Mouse (Mus musculus): Measurements from ENCODE around the gene Ptprm.
A peak's percentile ranks its signal among the peaks of the same experiment; 100 is the strongest.

The Ptprm gene

DNA sequence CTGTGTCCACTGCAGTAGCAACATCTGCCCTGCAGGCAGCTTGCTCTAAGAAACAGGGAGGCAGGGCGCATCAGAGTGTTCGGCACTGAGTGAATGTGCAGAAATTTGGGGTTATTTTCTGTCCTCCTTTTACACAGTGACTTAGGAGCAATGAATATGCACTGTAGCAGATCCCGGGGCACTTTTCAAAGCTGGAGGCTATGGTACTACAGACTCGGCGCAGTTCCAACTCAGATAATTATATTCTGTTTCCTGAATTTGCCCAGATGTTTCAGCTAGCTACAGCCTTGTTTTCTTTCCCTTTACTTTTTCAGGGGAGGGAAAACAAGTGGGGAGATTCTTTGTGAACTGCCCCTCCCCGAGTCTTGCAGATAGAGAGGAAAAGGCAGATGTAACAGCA lies 281.1 kb downstream of the Ptprm start:
- DNase-seq (ENCODE audit: low spot score), result no peak

DNA sequence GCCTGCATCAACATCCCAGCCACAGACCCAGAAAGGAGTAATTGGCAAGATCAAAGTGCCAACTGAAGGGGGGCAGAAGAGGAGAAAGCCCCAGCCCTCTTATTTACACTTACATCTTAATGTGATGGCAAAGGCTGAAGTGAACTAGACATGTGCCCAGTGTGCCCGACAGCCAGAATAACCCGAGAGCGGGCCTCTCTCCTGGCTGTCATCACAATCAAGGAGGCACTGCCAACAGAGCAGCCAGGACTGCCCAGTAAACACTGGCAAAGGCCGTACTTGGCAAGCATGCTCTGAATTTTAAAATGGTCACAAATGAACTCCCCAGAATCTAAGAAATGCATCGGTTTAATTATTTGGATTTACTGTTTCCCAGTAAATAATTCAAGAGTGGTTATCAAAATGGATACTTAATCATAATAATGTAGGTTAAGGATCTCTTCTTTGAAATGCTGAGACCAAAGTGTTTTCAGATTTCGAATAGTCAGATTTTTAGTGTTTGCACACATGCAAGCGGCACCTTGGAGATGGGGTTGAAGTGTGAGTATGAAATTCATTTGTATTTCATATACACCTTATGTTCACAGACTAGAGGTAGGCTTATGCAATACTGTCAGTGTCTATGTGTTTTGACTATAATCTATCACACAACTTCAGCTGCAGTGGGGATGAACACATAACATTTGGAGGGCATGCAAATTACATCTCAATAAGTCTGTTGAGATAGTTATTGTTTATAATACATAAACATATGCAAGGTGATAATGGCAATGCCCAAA lies 282.8 kb downstream of the Ptprm start:
- DNase-seq (ENCODE audit: low spot score), result no peak

DNA sequence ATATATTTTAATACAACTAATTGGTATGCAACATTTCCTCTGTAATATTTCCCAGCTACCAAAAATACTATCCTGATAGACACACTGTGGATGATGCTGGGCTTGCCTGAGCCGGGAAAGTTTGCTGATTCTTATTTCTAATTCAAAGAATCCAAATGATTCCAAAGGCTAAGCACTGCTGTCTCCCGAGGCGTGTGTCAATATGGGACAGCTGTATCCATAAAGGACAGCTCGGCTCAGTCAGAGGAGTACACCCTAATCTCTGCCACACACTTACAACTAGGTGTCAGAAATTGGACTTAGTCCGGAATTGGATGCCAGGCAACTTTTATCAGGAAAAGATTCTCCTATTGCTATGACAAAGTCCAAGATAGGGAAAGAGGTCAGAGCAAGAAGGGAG lies 290.6 kb downstream of the Ptprm start:
- DNase-seq (ENCODE audit: low spot score), result no peak

- DNase-seq (ENCODE audit: low spot score), result no peak
Observed at GRCm38 (mm10) chr17:67055681-67056080, 298.6 kb downstream of the Ptprm start.

- DNase-seq (ENCODE audit: low spot score), result no peak
Observed at GRCm38 (mm10) chr17:67054202-67054601, 300.1 kb downstream of the Ptprm start.

- DNase-seq (ENCODE audit: low spot score), result no peak
Observed at GRCm38 (mm10) chr17:67052624-67053314, 301.5 kb downstream of the Ptprm start.

DNA sequence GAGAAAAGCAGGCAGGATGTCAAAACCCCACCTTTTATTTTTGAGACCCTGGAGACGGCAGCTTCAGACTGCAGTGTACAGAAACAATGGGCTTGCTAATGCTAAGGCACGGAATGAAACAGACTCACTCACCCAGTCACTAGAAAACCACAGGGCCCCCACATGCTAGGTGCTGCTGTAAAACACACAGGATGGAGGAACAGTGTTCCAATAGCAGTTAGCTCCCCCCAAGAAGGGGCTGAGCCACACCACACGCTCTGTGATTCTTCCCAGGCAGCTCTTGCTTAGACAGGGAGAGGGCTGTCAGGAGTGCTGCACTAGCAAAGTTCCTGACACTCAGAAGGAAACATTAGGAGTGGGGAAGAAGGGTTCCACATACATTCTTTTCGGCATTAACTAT lies 306.6 kb downstream of the Ptprm start:
- DNase-seq (ENCODE audit: low spot score), result no peak

GRCm38 (mm10) chr17:67038558-67038957 lies 315.7 kb downstream of the Ptprm start:
- DNase-seq (ENCODE audit: low spot score), result no peak

DNA sequence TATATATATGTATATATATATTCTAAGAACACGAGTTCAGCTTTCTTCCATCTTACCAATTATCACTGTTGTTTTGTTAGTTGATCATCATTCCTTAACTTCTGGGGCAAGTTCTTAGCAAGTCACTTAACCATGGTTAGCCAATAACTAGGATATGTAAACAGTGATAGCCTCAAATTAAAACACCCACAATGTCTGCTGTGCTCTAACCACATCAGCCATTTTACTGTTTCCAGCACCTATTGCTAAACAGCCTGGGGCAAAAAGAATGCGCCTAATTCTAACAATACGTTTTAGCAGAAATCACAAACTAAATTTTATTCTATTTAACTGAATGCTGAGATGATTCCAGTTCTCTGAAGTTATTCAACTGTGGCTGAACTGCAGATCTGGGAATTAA lies 320.7 kb downstream of the Ptprm start:
- DNase-seq (ENCODE audit: low spot score), result no peak

DNA sequence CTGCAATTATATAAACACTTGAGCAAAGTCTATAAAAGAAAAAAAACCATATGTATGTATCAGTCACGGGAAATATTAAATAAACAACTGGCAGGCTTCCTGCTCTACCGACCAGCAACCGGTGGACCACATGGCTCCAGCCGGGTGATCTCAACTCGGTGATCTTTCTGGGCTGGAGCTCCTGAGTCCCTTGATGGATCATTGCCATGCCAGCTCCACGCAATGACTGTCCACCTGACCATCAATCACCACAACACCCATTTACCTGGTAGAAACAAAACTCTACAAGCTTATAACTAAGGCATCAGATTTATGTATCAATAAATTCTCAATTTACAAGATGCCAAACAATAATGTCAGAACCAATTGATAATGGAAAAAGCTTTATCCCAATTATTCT lies 322.2 kb downstream of the Ptprm start:
- no peak for DNase-seq (ENCODE audit: low spot score)

DNA sequence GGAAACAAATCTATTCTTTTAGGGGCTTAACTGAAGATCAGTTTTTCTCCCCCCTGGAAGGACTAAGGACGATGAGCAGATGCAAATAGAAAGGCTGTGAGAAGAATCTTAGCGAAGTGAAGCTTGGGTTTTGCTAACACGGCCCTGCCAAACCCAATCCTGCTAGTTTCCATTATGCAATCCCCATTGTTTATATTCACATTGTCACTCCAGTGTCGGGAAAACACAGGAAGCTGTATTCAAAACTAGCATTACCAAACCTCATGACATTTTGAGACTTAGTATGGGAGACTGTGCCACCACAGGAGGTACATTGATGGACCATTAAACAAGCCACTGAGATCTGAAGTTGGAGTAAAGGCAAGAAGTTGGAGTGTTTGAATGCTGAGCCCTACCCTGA lies 322.9 kb downstream of the Ptprm start:
- no peak for DNase-seq (ENCODE audit: low spot score)

- DNase-seq (ENCODE audit: low spot score), result no peak
Observed at GRCm38 (mm10) chr17:67027274-67027673, 327.0 kb downstream of the Ptprm start.

DNA sequence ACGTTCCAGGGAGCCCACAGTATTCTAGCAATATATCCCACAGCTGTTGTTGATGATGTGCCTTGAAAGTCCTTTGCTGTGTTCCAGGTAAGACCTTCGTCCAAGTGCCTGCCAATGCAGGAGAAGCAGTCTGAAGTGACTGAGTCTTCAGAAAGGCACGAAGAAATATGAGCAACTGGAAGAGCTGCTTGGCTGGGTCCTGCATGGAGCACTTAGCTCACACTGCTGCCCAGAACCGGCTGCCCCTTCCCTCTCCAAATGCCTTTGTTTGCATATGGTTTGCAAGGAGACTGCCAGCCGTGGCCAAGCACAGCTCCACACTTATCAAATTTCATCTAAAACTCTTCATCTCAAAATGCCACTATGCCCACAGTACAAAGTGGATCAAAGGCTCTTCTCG lies 337.8 kb downstream of the Ptprm start:
- DNase-seq (ENCODE audit: low spot score), result no peak

DNA sequence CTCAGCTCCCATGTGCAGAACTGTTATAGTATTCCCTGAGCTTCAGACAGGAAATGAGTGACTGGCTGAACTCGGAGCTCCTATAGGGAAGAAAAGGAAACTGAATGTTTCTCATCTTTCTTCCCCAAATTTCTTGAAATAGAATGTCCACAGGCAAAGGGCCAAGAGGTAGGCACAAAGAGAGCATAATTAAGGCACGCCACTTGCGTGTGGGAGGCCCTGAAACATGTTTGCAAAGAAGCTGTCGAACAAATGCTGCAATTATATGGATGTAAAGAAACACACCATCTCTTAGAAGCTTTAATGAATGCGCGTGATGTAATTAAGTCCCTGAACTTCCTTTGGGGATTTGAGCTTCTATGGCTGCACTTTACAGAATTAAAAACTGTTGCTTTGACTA lies 341.0 kb downstream of the Ptprm start:
- DNase-seq (ENCODE audit: low spot score), result no peak

- no peak for DNase-seq (ENCODE audit: low spot score)
Observed at GRCm38 (mm10) chr17:67011836-67012583, 342.2 kb downstream of the Ptprm start.

DNA sequence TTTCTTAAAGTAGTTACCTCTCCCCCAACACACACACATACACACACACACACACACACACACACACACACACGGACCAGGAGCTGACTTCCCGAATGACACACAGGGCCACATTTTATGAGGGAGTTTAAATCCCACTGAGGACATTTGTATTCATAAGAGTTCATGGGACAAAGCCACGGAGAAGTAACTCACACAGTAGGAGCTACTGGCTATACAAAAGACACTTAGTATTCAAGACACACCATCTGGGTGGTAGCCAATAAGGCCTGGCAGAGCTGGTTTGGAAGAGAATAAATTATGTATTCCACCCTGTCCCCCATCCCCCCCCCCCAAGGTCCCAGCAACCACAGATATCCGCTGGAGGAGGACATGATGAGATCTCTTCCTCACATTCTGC lies 344.1 kb downstream of the Ptprm start:
- no peak for DNase-seq (ENCODE audit: low spot score)

- no peak for DNase-seq (ENCODE audit: low spot score)
Observed at GRCm38 (mm10) chr17:67008137-67008536, 346.1 kb downstream of the Ptprm start.

- peak; percentile 27 for DNase-seq (ENCODE audit: low spot score)
Observed at GRCm38 (mm10) chr17:67006740-67007385, 347.4 kb downstream of the Ptprm start.

- DNase-seq (ENCODE audit: low spot score), result no peak
Observed at GRCm38 (mm10) chr17:66996882-66997281, 357.4 kb downstream of the Ptprm start.

DNA sequence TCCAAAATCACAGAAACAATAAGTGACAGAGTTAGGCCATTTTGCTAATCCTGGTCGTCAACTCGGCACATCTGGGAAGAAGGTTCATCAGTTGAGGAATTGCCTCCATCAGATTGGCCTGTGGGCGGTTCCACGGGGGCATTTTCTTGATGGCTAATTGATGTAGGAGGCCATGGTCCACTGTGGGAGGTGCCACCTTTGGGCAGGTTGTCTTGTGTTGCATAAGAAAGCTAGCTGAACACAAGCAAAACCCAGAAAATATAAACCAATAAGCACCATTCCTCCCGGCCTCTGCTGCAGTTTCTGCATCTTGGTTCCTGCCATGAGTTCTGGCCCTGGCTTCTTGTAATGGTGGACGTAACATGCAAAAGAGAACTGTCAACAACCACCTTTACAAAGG lies 358.2 kb downstream of the Ptprm start:
- no peak for DNase-seq (ENCODE audit: low spot score)

DNA sequence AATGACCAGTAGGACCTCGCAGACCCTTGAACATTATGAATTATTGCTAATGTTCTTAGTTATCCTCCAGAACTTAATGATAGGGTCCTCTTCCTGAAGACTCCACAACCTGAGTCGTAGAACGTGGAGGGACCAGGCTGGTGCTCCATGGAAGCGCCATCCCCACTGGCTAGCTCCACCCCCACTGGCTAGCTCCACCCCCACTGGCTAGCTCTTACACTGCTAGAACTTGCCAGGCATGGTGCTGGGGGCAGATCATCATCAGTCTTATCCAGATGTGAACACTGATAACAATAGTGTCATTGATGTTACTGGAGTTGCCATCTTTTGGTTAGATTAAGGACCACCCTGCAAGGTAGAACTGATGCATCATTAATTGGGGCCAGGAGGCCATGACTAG lies 362.4 kb downstream of the Ptprm start:
- no peak for DNase-seq (ENCODE audit: low spot score)

- no peak for DNase-seq (ENCODE audit: low spot score)
Observed at GRCm38 (mm10) chr17:66990761-66991160, 363.5 kb downstream of the Ptprm start.

DNA sequence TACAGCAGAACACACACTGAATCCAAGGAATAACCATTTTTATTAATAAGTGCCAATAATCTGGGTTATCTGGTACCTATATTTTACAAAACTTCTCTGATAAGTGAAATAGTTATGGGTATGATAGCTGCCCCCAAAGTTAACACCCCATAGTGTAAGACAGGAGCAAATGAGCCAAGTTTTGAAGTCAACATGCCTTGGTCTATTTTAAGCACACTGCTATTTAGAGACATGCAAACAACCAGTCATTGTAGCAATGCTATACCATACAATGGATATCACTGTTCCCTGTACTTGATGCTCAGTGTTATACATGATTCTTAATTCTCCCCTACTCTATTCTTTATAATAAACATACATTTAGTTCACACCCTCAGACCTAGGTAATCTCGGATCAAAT lies 366.2 kb downstream of the Ptprm start:
- DNase-seq (ENCODE audit: low spot score), result no peak
